Mouse (Mus musculus) CH12.LX (cell line): ENCODE measurements around the gene Arhgef2.

Experiments used
- CTCF ChIP-seq, 2 experiments: IDR thresholded peaks in 1 of 2; conservative IDR thresholded peaks in 1 of 2; 2 replicates each; pipeline ENCODE4 v1.5.1; 2011 to 2012; ENCODE audit warnings: low read depth in 2 of 2, low read length in 2 of 2, improper control_type of control experiment in 1 of 2, inconsistent platforms in 1 of 2, mild to moderate bottlenecking in 1 of 2, moderate library complexity in 1 of 2
- EP300 ChIP-seq: IDR thresholded peaks from 2 replicates; pipeline ENCODE4 v1.6.1; 2011; ENCODE audit warnings: low read length, improper control_type of control experiment
- ETS1 ChIP-seq: conservative IDR thresholded peaks from 2 replicates; pipeline ENCODE4 v1.6.1; 2012; ENCODE audit warnings: low read depth, mild to moderate bottlenecking, inconsistent platforms, low read length, improper control_type of control experiment, moderate library complexity
- JUND ChIP-seq: conservative IDR thresholded peaks from 2 replicates; pipeline ENCODE4 v1.6.1; 2011; ENCODE audit warnings: low read depth, low read length, improper control_type of control experiment
- KAT2A ChIP-seq: IDR thresholded peaks from 2 replicates; pipeline ENCODE4 v1.6.1; 2012; ENCODE audit warnings: low read length, improper control_type of control experiment, inconsistent platforms; ENCODE audit not compliant: insufficient replicate concordance
- MAFK ChIP-seq: IDR thresholded peaks from 2 replicates; pipeline ENCODE4 v1.6.1; 2011; ENCODE audit warnings: low read length, improper control_type of control experiment; ENCODE audit not compliant: insufficient replicate concordance
- MAX ChIP-seq: IDR thresholded peaks from 2 replicates; pipeline ENCODE4 v1.6.1; 2011; ENCODE audit warnings: low read length, improper control_type of control experiment
- POLR2A ChIP-seq: IDR thresholded peaks from 2 replicates; pipeline ENCODE4 v1.6.1; 2011; ENCODE audit warnings: low read depth, mild to moderate bottlenecking, improper control_type of control experiment, low read length
- TBP ChIP-seq: conservative IDR thresholded peaks from 2 replicates; pipeline ENCODE4 v1.6.1; 2011; ENCODE audit warnings: low read depth, low read length, improper control_type of control experiment
- ZC3H11A ChIP-seq: IDR thresholded peaks from 2 replicates; pipeline ENCODE4 v1.6.1; 2012; ENCODE audit warnings: low read depth, mild to moderate bottlenecking, inconsistent platforms, low read length, improper control_type of control experiment

GRCm38 (mm10) chr3:88647076-88647475 lies 41.3 kb downstream of the Arhgef2 start:
- TF ChIP-seq POLR2A: no peak
- TF ChIP-seq CTCF (conservative IDR thresholded peaks at IDR 0.05 in 1 of 2, IDR thresholded peaks at IDR 0.05 in 1 of 2; ENCODE audit: low read depth in 2 of 2, low read length in 2 of 2): no peak
- TF ChIP-seq KAT2A: no peak
- no peak for TF ChIP-seq ZC3H11A
- no peak for TF ChIP-seq MAX
- no peak for TF ChIP-seq EP300
- TF ChIP-seq ETS1: no peak
- TF ChIP-seq TBP: no peak
- no peak for TF ChIP-seq MAFK
- TF ChIP-seq JUND: no peak
